Mouse (Mus musculus): ENCODE data around the gene Pank4. TPM values are rescaled to one million over a fixed set of nuclear protein-coding genes. Genes with fewer than 3 reads are reported as not detected.
A peak's percentile ranks its signal among the peaks of the same experiment; 100 is the strongest.

Pank4 gene
- polyA plus RNA-seq (2012; rRNA removed), result 37.5 and 41.5 TPM in 2 replicates

GRCm38 (mm10) chr4:154963901-154964580, at the start of gene Pank4:
Gene Pank4 (plus strand): TSS chr4:154964123.
- Histone ChIP-seq H3K27me3 (replicated peaks; ENCODE audit: control insufficient read depth, insufficient read depth, low read length) (peaks cover 5% of the 10 kb centered on the region; the same call in 1 of the 2 replicates), H3K4me1 (ENCODE audit: control insufficient read depth, insufficient read depth, low read length) (peaks cover 5% of the 10 kb centered on the region; the same call in 1 of the 2 replicates), H3K4me3 (ENCODE audit: insufficient read depth, low read depth, low read length) (peak within 1 kb of the TSS; percentile 74), H3K36me3 (ENCODE audit: control insufficient read depth, insufficient read depth, low read length) (no peaks in the 10 kb centered on the region), H3K27ac (ENCODE audit: insufficient read depth, low read depth, low read length) (peak within 1 kb of the TSS; percentile 88)
- WGBS, result under 1% methylated on average over 65 of the region's 66 CpGs
- DNase-seq, result peak; percentile 97
- TF ChIP-seq CTCF (conservative IDR thresholded peaks at IDR 0.05; ENCODE audit: insufficient read depth, insufficient read length, low read depth, low read length), result no peak
- peak; percentile 90 for TF ChIP-seq POLR2A (IDR thresholded peaks at IDR 0.05; ENCODE audit: low read depth, low read length)

- H3K4me3 ChIP-seq (ENCODE audit: insufficient read depth, low read depth, low read length), result no peak overlapping the region
- TF ChIP-seq POLR2A (IDR thresholded peaks at IDR 0.05; ENCODE audit: low read depth, low read length) (no peak), CTCF (conservative IDR thresholded peaks at IDR 0.05; ENCODE audit: insufficient read depth, insufficient read length, low read depth, low read length) (no peak)
- no peak for DNase-seq
- H3K4me1 ChIP-seq (ENCODE audit: control insufficient read depth, insufficient read depth, low read length), result no peaks in the 10 kb centered on the region
- no peaks in the 10 kb centered on the region for H3K27me3 ChIP-seq (replicated peaks; ENCODE audit: control insufficient read depth, insufficient read depth, low read length)
- no peak overlapping the region for H3K27ac ChIP-seq (ENCODE audit: insufficient read depth, low read depth, low read length)
- no peaks in the 10 kb centered on the region for H3K36me3 ChIP-seq (ENCODE audit: control insufficient read depth, insufficient read depth, low read length)
- 94% methylated on average over 4 of the region's 4 CpGs for WGBS
Measured at GRCm38 (mm10) chr4:154914252-154914651, 49.7 kb upstream of the Pank4 start.

GRCm38 (mm10) chr4:154914707-154915106, 49.2 kb upstream of the Pank4 start:
- H3K36me3 ChIP-seq (ENCODE audit: control insufficient read depth, insufficient read depth, low read length), result no peaks in the 10 kb centered on the region
- no peak overlapping the region for H3K4me3 ChIP-seq (ENCODE audit: insufficient read depth, low read depth, low read length)
- no peaks in the 10 kb centered on the region for H3K27me3 ChIP-seq (replicated peaks; ENCODE audit: control insufficient read depth, insufficient read depth, low read length)
- no peak overlapping the region for H3K27ac ChIP-seq (ENCODE audit: insufficient read depth, low read depth, low read length)
- peak; percentile 77 for DNase-seq
- no peaks in the 10 kb centered on the region for H3K4me1 ChIP-seq (ENCODE audit: control insufficient read depth, insufficient read depth, low read length)
- TF ChIP-seq CTCF (conservative IDR thresholded peaks at IDR 0.05; ENCODE audit: insufficient read depth, insufficient read length, low read depth, low read length) (no peak), POLR2A (IDR thresholded peaks at IDR 0.05; ENCODE audit: low read depth, low read length) (no peak)
- 88% methylated on average over 3 of the region's 3 CpGs for WGBS

GRCm38 (mm10) chr4:154915286-154915685, 48.6 kb upstream of the Pank4 start:
- WGBS, result 66% methylated on average over 10 of the region's 10 CpGs
- H3K27me3 ChIP-seq (replicated peaks; ENCODE audit: control insufficient read depth, insufficient read depth, low read length), result no peaks in the 10 kb centered on the region
- peak; percentile 61 for DNase-seq
- no peak for TF ChIP-seq POLR2A (IDR thresholded peaks at IDR 0.05; ENCODE audit: low read depth, low read length)
- H3K4me1 ChIP-seq (ENCODE audit: control insufficient read depth, insufficient read depth, low read length), result no peaks in the 10 kb centered on the region
- no peaks in the 10 kb centered on the region for H3K36me3 ChIP-seq (ENCODE audit: control insufficient read depth, insufficient read depth, low read length)
- no peak overlapping the region for H3K27ac ChIP-seq (ENCODE audit: insufficient read depth, low read depth, low read length)
- no peak overlapping the region for H3K4me3 ChIP-seq (ENCODE audit: insufficient read depth, low read depth, low read length)

GRCm38 (mm10) chr4:154916662-154917061, 47.3 kb upstream of the Pank4 start:
- DNase-seq, result no peak
- no peak for TF ChIP-seq POLR2A (IDR thresholded peaks at IDR 0.05; ENCODE audit: low read depth, low read length)
- TF ChIP-seq CTCF (conservative IDR thresholded peaks at IDR 0.05; ENCODE audit: insufficient read depth, insufficient read length, low read depth, low read length), result no peak
- Histone ChIP-seq H3K36me3 (ENCODE audit: control insufficient read depth, insufficient read depth, low read length) (no peaks in the 10 kb centered on the region), H3K27ac (ENCODE audit: insufficient read depth, low read depth, low read length) (no peak overlapping the region), H3K4me3 (ENCODE audit: insufficient read depth, low read depth, low read length) (no peak overlapping the region), H3K27me3 (replicated peaks; ENCODE audit: control insufficient read depth, insufficient read depth, low read length) (no peaks in the 10 kb centered on the region), H3K4me1 (ENCODE audit: control insufficient read depth, insufficient read depth, low read length) (no peaks in the 10 kb centered on the region)
- WGBS, result 89% methylated on average over 4 of the region's 4 CpGs

GRCm38 (mm10) chr4:154922291-154922690, 41.6 kb upstream of the Pank4 start:
- no peaks in the 10 kb centered on the region for H3K36me3 ChIP-seq (ENCODE audit: control insufficient read depth, insufficient read depth, low read length)
- WGBS, result 82% methylated on average over 4 of the region's 4 CpGs

GRCm38 (mm10) chr4:154922931-154923330, 41.0 kb upstream of the Pank4 start:
- no peaks in the 10 kb centered on the region for H3K27me3 ChIP-seq (replicated peaks; ENCODE audit: control insufficient read depth, insufficient read depth, low read length)
- H3K27ac ChIP-seq (ENCODE audit: insufficient read depth, low read depth, low read length), result no peak overlapping the region
- no peak for TF ChIP-seq CTCF (conservative IDR thresholded peaks at IDR 0.05; ENCODE audit: insufficient read depth, insufficient read length, low read depth, low read length)
- TF ChIP-seq POLR2A (IDR thresholded peaks at IDR 0.05; ENCODE audit: low read depth, low read length), result no peak
- no peak for DNase-seq
- no peaks in the 10 kb centered on the region for H3K4me1 ChIP-seq (ENCODE audit: control insufficient read depth, insufficient read depth, low read length)
- 85% methylated on average over 5 of the region's 5 CpGs for WGBS
- no peak overlapping the region for H3K4me3 ChIP-seq (ENCODE audit: insufficient read depth, low read depth, low read length)
- H3K36me3 ChIP-seq (ENCODE audit: control insufficient read depth, insufficient read depth, low read length), result no peaks in the 10 kb centered on the region

More at GRCm38 (mm10) chr4:154922291-154922690, 41.6 kb upstream of the Pank4 start:
- TF ChIP-seq CTCF (conservative IDR thresholded peaks at IDR 0.05; ENCODE audit: insufficient read depth, insufficient read length, low read depth, low read length) (no peak), POLR2A (IDR thresholded peaks at IDR 0.05; ENCODE audit: low read depth, low read length) (no peak)
- no peak for DNase-seq
- Histone ChIP-seq H3K4me1 (ENCODE audit: control insufficient read depth, insufficient read depth, low read length) (no peaks in the 10 kb centered on the region), H3K27ac (ENCODE audit: insufficient read depth, low read depth, low read length) (no peak overlapping the region), H3K4me3 (ENCODE audit: insufficient read depth, low read depth, low read length) (no peak overlapping the region), H3K27me3 (replicated peaks; ENCODE audit: control insufficient read depth, insufficient read depth, low read length) (no peaks in the 10 kb centered on the region)
